Mouse (Mus musculus) lung, embryonic 14.5 days (tissue): Measurements from ENCODE around the gene Slc5a10. TPM values are rescaled to one million over a fixed set of nuclear protein-coding genes. Genes with fewer than 3 reads are reported as not detected.

Experiments used
- ATAC-seq: fragments of 200-750 bp; cut with Nextera tagmentation; 2 replicates; pipeline ENCODE4 v1.8.0; 2017; ENCODE audit warnings: mild to moderate bottlenecking, moderate TSS enrichment, moderate library complexity; ENCODE audit not compliant: insufficient read depth
- DNase-seq: peaks from one replicate; pipeline ENCODE4 v3.0.0-alpha.2; 2015
- H3K27ac ChIP-seq: fragments of 300-500 bp; sonication (generic); 2 replicates; pipeline ENCODE4 v1.5.1; 2014; ENCODE audit warnings: low read depth, mild to moderate bottlenecking, moderate library complexity
- H3K27me3 ChIP-seq: fragments of 300-500 bp; sonication (generic); 2 replicates; pipeline ENCODE4 v1.6.1; 2014; ENCODE audit warnings: low read length, control low read depth; ENCODE audit not compliant: insufficient read depth
- H3K36me3 ChIP-seq: fragments of 300-500 bp; sonication (generic); 2 replicates; pipeline ENCODE4 v1.6.1; 2014; ENCODE audit warnings: control low read depth; ENCODE audit not compliant: insufficient read depth
- H3K4me1 ChIP-seq: fragments of 300-500 bp; sonication (generic); 2 replicates; pipeline ENCODE4 v1.6.1; 2014; ENCODE audit warnings: antibody characterized with exemption, control low read depth; ENCODE audit not compliant: insufficient read depth
- H3K4me2 ChIP-seq: fragments of 300-500 bp; sonication (generic); 2 replicates; pipeline ENCODE4 v1.6.1; 2014; ENCODE audit warnings: mild to moderate bottlenecking
- H3K4me3 ChIP-seq: fragments of 300-500 bp; sonication (generic); 2 replicates; pipeline ENCODE4 v1.5.1; 2014; ENCODE audit warnings: low read depth, low read length
- H3K9ac ChIP-seq: fragments of 300-500 bp; sonication (generic); 2 replicates; pipeline ENCODE4 v1.6.1; 2014
- H3K9me3 ChIP-seq: fragments of 300-500 bp; sonication (generic); 2 replicates; pipeline ENCODE4 v1.6.1; 2016; ENCODE audit warnings: low read depth, low read length, control low read depth
- CTCF ChIP-seq: IDR thresholded peaks from 2 replicates; pipeline ENCODE4 v1.5.1; 2016; ENCODE audit warnings: antibody characterized with exemption, low read depth
- WGBS: fragments of 180-500 bp; shearing (Covaris S2); extraction: QIAGEN DNeasy Blood & Tissue Kit; methylation state at CpG from one replicate; pipeline ENCODE4 v1.1.7; 2014; 5-methylcytosine and 5-hydroxymethylcytosine counted together
- polyA plus RNA-seq: library from polyadenylated mRNA; unstranded; fragments of >200 nt; fragmentation: Nextera tagmentation; extraction: Ambion mirVana; gene quantifications from 2 replicates; pipeline ENCODE4 v1.2.1, GENCODE M21; 2014

Gene Slc5a10
- polyA plus RNA-seq, 1 experiment from 2014 or later = not detected

GRCm38 (mm10) chr11:61669492-61670490, 50.8 kb downstream of the Slc5a10 start:
- WGBS = 46% methylated on average over 14 of the region's 14 CpGs
- TF ChIP-seq CTCF = no peak

DNA sequence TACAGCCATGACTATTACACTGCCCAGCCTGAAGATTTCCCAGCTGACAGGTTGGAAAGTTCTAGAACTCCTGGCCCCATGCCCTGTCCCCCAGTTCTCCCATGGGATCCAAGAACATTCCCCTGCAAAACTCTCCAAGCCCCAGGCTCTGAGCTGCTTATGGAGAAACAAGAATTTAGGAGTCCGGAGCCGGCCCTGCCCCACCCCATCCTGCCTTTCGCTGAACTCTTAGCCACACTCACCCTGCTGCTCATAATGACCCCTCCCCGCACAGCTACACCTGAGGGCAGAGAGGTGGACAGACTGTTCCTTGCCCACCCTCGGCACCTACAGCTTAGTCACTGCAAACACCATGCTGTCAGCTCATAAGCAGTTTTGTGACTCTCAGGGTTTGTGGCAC, 52.8 kb downstream of the Slc5a10 start:
- no peak for DNase-seq
- Histone ChIP-seq H3K9me3 (no peaks in the 10 kb centered on the region), H3K4me2 (no peak overlapping the region), H3K27ac (no peak overlapping the region), H3K9ac (no peak overlapping the region), H3K4me3 (no peak overlapping the region), H3K27me3 (no peaks in the 10 kb centered on the region), H3K4me1 (0 out of 2 replicates have a peak, but pooled peaks cover 2% of the 10 kb centered on the region), H3K36me3 (no peaks in the 10 kb centered on the region)
- no peak for ATAC-seq
- WGBS = 63% methylated on average over 5 of the region's 5 CpGs
- TF ChIP-seq CTCF = no peak

More at GRCm38 (mm10) chr11:61669492-61670490, 50.8 kb downstream of the Slc5a10 start:
- no peak overlapping the region for H3K9ac ChIP-seq
- no peak overlapping the region for H3K4me2 ChIP-seq
- H3K4me1 ChIP-seq = peaks cover 11% of the 10 kb centered on the region
- H3K4me3 ChIP-seq = no peak overlapping the region
- no peaks in the 10 kb centered on the region for H3K27me3 ChIP-seq
- H3K36me3 ChIP-seq = no peaks in the 10 kb centered on the region
- no peak for DNase-seq
- no peak for ATAC-seq
- no peaks in the 10 kb centered on the region for H3K9me3 ChIP-seq
- no peak overlapping the region for H3K27ac ChIP-seq

GRCm38 (mm10) chr11:61667248-61667647, 53.4 kb downstream of the Slc5a10 start:
- ATAC-seq (no peak), DNase-seq (no peak)
- H3K9me3 ChIP-seq = no peaks in the 10 kb centered on the region
- H3K9ac ChIP-seq = no peak overlapping the region
- H3K27me3 ChIP-seq = no peaks in the 10 kb centered on the region
- H3K27ac ChIP-seq = no peak overlapping the region
- no peak overlapping the region for H3K4me2 ChIP-seq
- no peak overlapping the region for H3K4me3 ChIP-seq
- peaks cover 2% of the 10 kb centered on the region; the same call in 1 of the 2 replicates for H3K4me1 ChIP-seq
- TF ChIP-seq CTCF = no peak
- WGBS = 77% methylated on average over 5 of the region's 5 CpGs
- H3K36me3 ChIP-seq = no peaks in the 10 kb centered on the region

DNA sequence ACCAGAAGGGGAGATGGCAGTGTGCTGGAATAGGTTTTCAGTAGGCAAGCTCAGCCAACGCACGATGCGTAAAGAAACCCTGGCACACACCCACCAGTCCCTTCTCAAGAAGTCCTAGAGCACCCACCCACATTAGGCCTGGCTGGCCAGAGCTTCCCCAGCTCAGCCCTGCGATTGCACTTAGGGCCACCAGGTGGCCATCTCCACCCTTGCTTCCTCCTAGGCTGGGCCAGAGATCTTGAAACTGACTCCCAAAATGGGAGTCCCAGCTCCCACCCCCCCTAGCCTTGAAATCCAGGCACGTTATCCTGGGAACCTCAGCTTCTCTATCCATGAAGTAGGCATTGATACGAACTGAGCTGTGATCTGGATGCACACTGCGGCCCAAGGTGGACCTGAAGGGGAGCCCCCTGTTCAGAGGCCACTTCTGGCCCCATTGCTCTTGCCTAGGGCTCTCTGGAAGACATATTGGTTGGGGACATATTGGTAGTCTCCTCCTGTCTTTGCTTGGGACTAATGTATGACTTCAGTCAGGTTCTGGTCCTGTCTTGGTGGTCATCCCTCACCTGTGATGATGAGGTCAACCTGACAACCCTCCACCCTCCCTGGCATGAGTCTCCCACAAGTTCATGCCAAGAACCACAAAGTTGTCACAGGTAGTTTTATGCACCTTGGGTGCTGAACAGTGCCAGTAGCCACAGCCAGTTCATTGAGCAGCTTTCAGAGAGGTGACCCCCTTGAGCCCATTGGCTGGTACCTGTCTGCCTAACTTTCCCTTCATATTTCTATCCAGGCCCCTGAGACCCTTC, 54.4 kb downstream of the Slc5a10 start:
- Histone ChIP-seq H3K4me1 (peaks cover 2% of the 10 kb centered on the region; the same call in 1 of the 2 replicates), H3K27me3 (no peaks in the 10 kb centered on the region), H3K4me2 (no peak overlapping the region), H3K27ac (no peak overlapping the region), H3K4me3 (no peak overlapping the region), H3K36me3 (no peaks in the 10 kb centered on the region), H3K9me3 (no peaks in the 10 kb centered on the region), H3K9ac (no peak overlapping the region)
- ATAC-seq (peak; percentile 57; the same call in 1 of the 2 replicates), DNase-seq (peak; percentile 79)
- 41% methylated on average over 7 of the region's 7 CpGs for WGBS
- peak; percentile 89 for TF ChIP-seq CTCF

DNA sequence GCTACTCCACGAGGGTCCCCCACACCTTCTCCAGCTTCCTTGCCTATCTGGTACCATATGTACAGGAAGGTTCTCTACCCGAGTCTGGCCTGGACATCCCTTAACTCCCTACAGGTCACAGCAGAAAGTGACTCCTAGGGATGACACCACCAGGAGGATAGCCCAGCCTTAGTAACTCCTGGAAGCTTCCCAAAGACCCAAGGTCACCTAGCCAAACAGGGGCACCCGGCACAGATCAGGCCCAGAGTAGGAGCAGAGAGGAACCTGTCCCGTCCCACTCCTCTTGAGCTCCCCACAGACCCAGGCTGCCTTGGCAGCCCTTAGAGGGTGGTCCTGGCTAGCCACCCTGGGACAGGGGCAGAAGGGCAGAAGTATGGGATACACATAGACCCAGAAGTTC, 55.2 kb downstream of the Slc5a10 start:
- ATAC-seq = peak; percentile 23; the same call in 1 of the 2 replicates
- DNase-seq = no peak
- Histone ChIP-seq H3K4me3 (no peak overlapping the region), H3K36me3 (no peaks in the 10 kb centered on the region), H3K27ac (no peak overlapping the region), H3K4me2 (no peak overlapping the region), H3K27me3 (no peaks in the 10 kb centered on the region), H3K9me3 (no peaks in the 10 kb centered on the region), H3K4me1 (peaks cover 2% of the 10 kb centered on the region; the same call in 1 of the 2 replicates), H3K9ac (no peak overlapping the region)
- WGBS = 75% methylated on average over 4 of the region's 4 CpGs
- TF ChIP-seq CTCF = no peak

DNA sequence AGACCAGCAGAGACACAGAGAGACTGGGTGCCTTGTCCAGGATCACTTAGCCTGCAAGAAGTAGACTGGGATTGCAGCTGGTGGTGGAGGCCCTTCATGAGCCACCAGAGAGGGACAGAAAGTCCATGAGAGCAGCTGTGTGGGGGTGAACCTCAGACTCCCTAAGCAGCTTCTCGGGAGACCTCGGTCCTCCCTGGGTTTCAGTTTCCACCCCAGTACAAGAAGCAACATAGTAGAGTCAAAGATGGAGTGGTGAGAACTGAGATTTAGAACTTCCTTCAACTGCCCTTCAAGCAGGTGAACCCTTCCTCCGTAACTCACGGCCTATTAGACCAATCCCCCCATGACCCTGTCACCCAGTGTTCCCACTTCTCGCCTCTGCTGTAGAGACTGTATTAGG, 58.4 kb downstream of the Slc5a10 start:
- Histone ChIP-seq H3K27me3 (no peaks in the 10 kb centered on the region), H3K9ac (no peak overlapping the region), H3K4me2 (no peak overlapping the region), H3K4me3 (no peak overlapping the region), H3K4me1 (no peaks in the 10 kb centered on the region; the same call in 1 of the 2 replicates), H3K9me3 (no peaks in the 10 kb centered on the region), H3K36me3 (no peaks in the 10 kb centered on the region), H3K27ac (no peak overlapping the region)
- WGBS = 84% methylated on average over 5 of the region's 5 CpGs
- ATAC-seq = no peak
- no peak for DNase-seq
- TF ChIP-seq CTCF = no peak
